Mouse (Mus musculus) embryonic fibroblast, embryonic 13.5 days (primary cell): ENCODE data around the gene Kat2b. TPM values are rescaled to one million over a fixed set of nuclear protein-coding genes. Genes with fewer than 3 reads are reported as not detected.
A peak's percentile ranks its signal among the peaks of the same experiment; 100 is the strongest.
"Not testable (repeated sequence)": the region's sequence is repeated elsewhere in the genome, so short reads cannot be mapped to it uniquely, and the experiment has no call there.

Experiments used
- H3K27ac ChIP-seq: 2 replicates; pipeline ENCODE4 v1.5.1; 2012; ENCODE audit warnings: low read length, control low read depth, inconsistent platforms; ENCODE audit not compliant: insufficient read depth
- H3K4me1 ChIP-seq: 2 replicates; pipeline ENCODE4 v1.6.1; 2011; ENCODE audit warnings: low read length; ENCODE audit not compliant: control insufficient read depth, insufficient read depth
- H3K4me3 ChIP-seq: 2 replicates; pipeline ENCODE4 v1.5.1; 2011; ENCODE audit warnings: mild to moderate bottlenecking, control low read depth, low read length; ENCODE audit not compliant: insufficient read depth
- CTCF ChIP-seq: IDR thresholded peaks from 2 replicates; pipeline ENCODE4 v1.5.1; 2011; ENCODE audit warnings: mild to moderate bottlenecking, control low read depth, low read length, moderate library complexity, borderline replicate concordance; ENCODE audit not compliant: insufficient read depth
- POLR2A ChIP-seq: IDR thresholded peaks from 2 replicates; pipeline ENCODE4 v1.6.1; 2011; ENCODE audit warnings: low read depth, mild to moderate bottlenecking, control low read depth, low read length, moderate library complexity
- polyA plus RNA-seq: library from polyadenylated mRNA; stranded (reverse); fragments of >200 nt; gene quantifications from 2 replicates; pipeline ENCODE4 v1.2.4, GENCODE M21; 2011; ENCODE audit warnings: low read depth; ENCODE audit not compliant: missing spikeins, insufficient read length

Gene Kat2b
- polyA plus RNA-seq, 1 experiment, result 33.2 TPM

- Histone ChIP-seq H3K4me1 (no peaks in the 10 kb centered on the region), H3K4me3 (no peak overlapping the region), H3K27ac (no peak overlapping the region)
- TF ChIP-seq CTCF (no peak), POLR2A (no peak)
Measured at GRCm38 (mm10) chr17:53656369-53656860, 89.8 kb downstream of the Kat2b start.

DNA sequence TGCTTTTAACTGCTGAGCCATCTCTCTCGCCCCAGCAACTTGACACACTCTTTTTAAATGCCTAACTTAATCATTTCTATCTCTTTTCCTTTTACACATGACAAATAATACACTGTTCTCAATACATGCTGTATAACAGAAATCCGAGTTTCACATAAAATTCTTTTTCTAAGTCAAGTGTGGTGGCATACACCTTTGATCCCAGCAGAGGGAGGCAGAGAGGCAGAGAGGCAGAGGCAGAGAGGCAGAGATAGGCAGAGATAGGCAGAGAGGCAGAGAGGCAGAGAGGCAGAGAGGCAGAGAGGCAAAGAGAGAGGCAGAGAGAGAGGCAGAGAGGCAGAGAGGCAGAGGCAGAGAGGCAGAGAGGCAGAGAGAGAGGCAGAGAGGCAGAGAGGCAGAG lies 90.7 kb downstream of the Kat2b start:
- not testable (repeated sequence) for H3K27ac ChIP-seq, H3K4me3 ChIP-seq, H3K4me1 ChIP-seq
- peak; percentile 70; the same call in 1 of the 2 replicates for TF ChIP-seq CTCF

GRCm38 (mm10) chr17:53658668-53659067 lies 92.0 kb downstream of the Kat2b start:
- no peak for TF ChIP-seq CTCF
- no peak for TF ChIP-seq POLR2A
- Histone ChIP-seq H3K4me3 (no peak overlapping the region), H3K4me1 (no peaks in the 10 kb centered on the region), H3K27ac (no peak overlapping the region)

DNA sequence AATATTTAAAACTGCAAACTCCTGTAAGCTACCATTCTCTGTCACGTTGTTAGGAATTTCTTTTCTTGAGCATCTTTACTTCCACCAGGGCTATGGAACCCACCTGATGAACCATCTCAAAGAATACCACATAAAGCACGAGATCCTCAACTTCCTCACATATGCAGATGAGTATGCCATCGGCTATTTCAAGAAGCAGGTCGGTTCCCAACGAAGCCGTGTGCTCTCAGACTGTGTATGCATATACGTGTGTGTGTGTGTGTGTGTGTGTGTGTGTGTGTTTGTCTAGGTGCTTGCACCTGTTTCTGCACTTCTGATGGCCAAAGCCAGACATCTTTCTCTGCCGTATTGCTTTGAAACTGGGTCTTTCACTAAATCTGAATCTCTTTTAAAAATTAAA lies 92.6 kb downstream of the Kat2b start:
- Histone ChIP-seq H3K27ac (no peak overlapping the region), H3K4me1 (0 out of 2 replicates have a peak, but pooled peaks cover under 1% of the 10 kb centered on the region), H3K4me3 (no peak overlapping the region)
- no peak for TF ChIP-seq POLR2A
- no peak for TF ChIP-seq CTCF

DNA sequence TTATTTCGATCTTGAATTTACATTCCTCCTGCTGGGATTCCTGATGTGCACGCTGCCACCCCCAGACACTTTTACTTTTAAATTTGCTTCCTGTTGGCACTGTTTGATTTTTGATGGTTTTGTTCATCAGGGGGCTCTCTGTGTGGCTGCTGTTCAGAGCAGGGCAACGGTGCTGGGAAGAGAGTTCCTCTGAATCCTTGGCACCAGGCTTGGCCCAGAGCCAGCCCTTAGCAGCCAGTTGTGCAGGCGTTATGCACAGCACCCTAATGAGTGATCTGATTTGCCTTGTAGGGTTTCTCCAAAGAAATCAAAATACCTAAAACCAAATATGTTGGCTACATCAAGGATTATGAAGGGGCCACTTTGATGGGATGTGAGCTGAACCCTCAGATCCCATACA lies 93.1 kb downstream of the Kat2b start:
- 0 out of 2 replicates have a peak, but pooled peaks cover 2% of the 10 kb centered on the region for H3K4me1 ChIP-seq

GRCm38 (mm10) chr17:53661056-53661840 lies 94.6 kb downstream of the Kat2b start:
- Histone ChIP-seq H3K27ac (no peak overlapping the region), H3K4me3 (no peak overlapping the region), H3K4me1 (0 out of 2 replicates have a peak, but pooled peaks cover 2% of the 10 kb centered on the region)
- no peak for TF ChIP-seq POLR2A
- TF ChIP-seq CTCF, result no peak

More for the DNA sequence above, 93.1 kb downstream of the Kat2b start:
- no peak overlapping the region for H3K27ac ChIP-seq
- TF ChIP-seq POLR2A (no peak), CTCF (no peak)
- H3K4me3 ChIP-seq, result no peak overlapping the region

DNA sequence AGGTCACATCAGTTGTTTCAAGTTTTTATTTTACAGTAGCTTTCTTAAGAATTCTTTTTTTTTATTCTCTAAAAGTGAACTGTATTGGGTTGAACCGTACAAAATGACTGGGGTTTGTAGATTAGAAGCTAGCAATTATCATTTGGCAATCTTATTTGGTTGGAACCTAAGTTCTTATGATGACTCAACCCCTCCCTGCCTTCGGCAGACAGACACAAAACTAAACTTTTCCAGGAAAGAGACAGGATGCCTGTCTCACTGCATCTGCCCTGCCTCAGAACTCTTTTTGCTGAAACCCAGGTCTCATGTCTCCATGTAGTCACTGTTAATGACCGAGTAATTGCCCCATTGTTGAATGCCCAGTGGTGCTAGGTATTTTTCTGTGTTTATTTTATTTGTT lies 97.6 kb downstream of the Kat2b start:
- TF ChIP-seq POLR2A (no peak), CTCF (no peak)
- H3K4me1 ChIP-seq, result 0 out of 2 replicates have a peak, but pooled peaks cover 2% of the 10 kb centered on the region
- H3K4me3 ChIP-seq, result no peak overlapping the region
- no peak overlapping the region for H3K27ac ChIP-seq

GRCm38 (mm10) chr17:53664703-53665382 lies 98.2 kb downstream of the Kat2b start:
- 0 out of 2 replicates have a peak, but pooled peaks cover 2% of the 10 kb centered on the region for H3K4me1 ChIP-seq
- TF ChIP-seq POLR2A (no peak), CTCF (no peak)
- H3K4me3 ChIP-seq, result no peak overlapping the region
- no peak overlapping the region; the same call in 1 of the 2 replicates for H3K27ac ChIP-seq

GRCm38 (mm10) chr17:53670453-53670852 lies 103.8 kb downstream of the Kat2b start:
- no peak overlapping the region for H3K27ac ChIP-seq
- no peaks in the 10 kb centered on the region for H3K4me1 ChIP-seq
- no peak for TF ChIP-seq POLR2A
- no peak for TF ChIP-seq CTCF
- no peak overlapping the region for H3K4me3 ChIP-seq

- H3K4me3 ChIP-seq, result no peak overlapping the region
- H3K4me1 ChIP-seq, result no peaks in the 10 kb centered on the region
- no peak overlapping the region for H3K27ac ChIP-seq
- TF ChIP-seq POLR2A, result no peak
- no peak for TF ChIP-seq CTCF
Measured at GRCm38 (mm10) chr17:53678716-53679115, 112.1 kb downstream of the Kat2b start.
